Mouse (Mus musculus): ENCODE measurements around the gene Bpifc. TPM values are rescaled to one million over a fixed set of nuclear protein-coding genes. Genes with fewer than 3 reads are reported as not detected.

Bpifc gene
- polyA plus RNA-seq, 1 experiment from 2014 or later, result 0.28 TPM

- peak within 1 kb of the TSS; percentile 85 for H3K9ac ChIP-seq (ENCODE audit: low read length)
- peak within 1 kb of the TSS; percentile 84 for H3K4me3 ChIP-seq (ENCODE audit: low read length)
- peak; percentile 100 for ATAC-seq (replicated peaks; ENCODE audit: extremely low read depth, insufficient read depth, low FRiP score)
- peaks cover 4% of the 10 kb centered on the region; the same call in 1 of the 2 replicates for H3K27me3 ChIP-seq (ENCODE audit: control insufficient read depth, insufficient read depth, low read length)
- peak within 1 kb of the TSS; percentile 85 for H3K27ac ChIP-seq (ENCODE audit: low read length)
- H3K4me1 ChIP-seq (ENCODE audit: control insufficient read depth, insufficient read depth, low read length), result peaks cover 12% of the 10 kb centered on the region
- H3K4me2 ChIP-seq (ENCODE audit: low read depth, low read length), result peak within 1 kb of the TSS; percentile 92
- under 1% methylated on average over 82 of the region's 90 CpGs for WGBS
- H3K9me3 ChIP-seq (replicated peaks; ENCODE audit: control insufficient read depth, low read length), result no peaks in the 10 kb centered on the region
- peaks cover 21% of the 10 kb centered on the region for H3K36me3 ChIP-seq (ENCODE audit: control insufficient read depth, insufficient read depth)
Observed at GRCm38 (mm10) chr10:85916498-85917309, 95.0 kb downstream of the Bpifc start, which contains the start of gene Prdm4. Prdm4 (minus strand) TSS chr10:85917142.

Other genes with a start within 250 kb of the Bpifc start
- 42.3 and 42.9 TPM in 2 replicates for gene Pwp1, start 182.4 kb downstream of the Bpifc start, polyA plus RNA-seq (2015; fragmentation: Nextera tagmentation; extraction: Ambion mirVana)
- 9.0 TPM in 2 replicates for gene Prdm4, start 94.8 kb downstream of the Bpifc start, polyA plus RNA-seq (2015; fragmentation: Nextera tagmentation; extraction: Ambion mirVana)
- 0.26 TPM in 1 of 2 replicates, not detected in the other for gene Ascl4, start 84.2 kb downstream of the Bpifc start, polyA plus RNA-seq (2015; fragmentation: Nextera tagmentation; extraction: Ambion mirVana)
- 121 and 126 TPM in 2 replicates for gene Rtcb, start 54.1 kb downstream of the Bpifc start, polyA plus RNA-seq (2015; fragmentation: Nextera tagmentation; extraction: Ambion mirVana)
- 20.9 and 24.2 TPM in 2 replicates for gene Fbxo7, start 10.1 kb upstream of the Bpifc start, polyA plus RNA-seq (2015; fragmentation: Nextera tagmentation; extraction: Ambion mirVana)